27 mouse cellular contexts compared by ENCODE assay signal in the genomic region with DNA sequence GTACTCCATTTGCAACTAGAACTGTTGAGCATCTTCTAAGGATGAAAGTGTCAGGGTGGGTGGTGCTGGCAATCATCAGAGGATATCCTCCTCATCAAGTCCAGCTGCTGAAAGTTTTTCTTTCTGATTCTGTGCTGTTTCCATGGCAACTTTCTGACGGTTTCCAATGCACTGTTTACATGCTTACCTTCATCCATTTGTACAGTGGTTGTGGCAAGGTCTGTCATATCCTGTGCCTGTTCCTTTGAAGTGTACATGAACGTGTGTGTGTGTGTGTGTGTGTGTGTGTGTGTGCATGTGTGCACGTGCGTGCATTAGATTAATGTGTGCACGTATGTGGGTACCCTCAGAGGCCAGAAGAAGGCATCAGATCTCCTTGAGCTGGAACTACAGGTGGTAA. TPM values are rescaled to one million over a fixed set of nuclear protein-coding genes. Genes with fewer than 3 reads are reported as not detected.
A peak's percentile ranks its signal among the peaks of the same experiment; 100 is the strongest.
DNase-seq lines count a peak whose midpoint lies in the region; ATAC-seq and TF ChIP-seq lines count a peak whose summit lies in the region.
"Had no signal": no experiment of that assay in that cellular context is flagged by ENCODE, and none has a peak within 500 bp of the region (broad histone marks: within the 10 kb centered on the region; RNA-seq: fewer than 3 reads in every experiment).

No protein-coding gene starts in this region.

- no peak overlapping the region for H3K4me2 ChIP-seq in hindbrain, postnatal 0 days (ENCODE audit: low read depth, low read length)
- no peak overlapping the region for H3K4me2 ChIP-seq in hindbrain, embryonic 16.5 days (ENCODE audit: low read length)
- H3K4me2 ChIP-seq in midbrain, embryonic 14.5 days (ENCODE audit: low read length): no peak overlapping the region
- H3K4me2 ChIP-seq in midbrain, embryonic 11.5 days: no peak overlapping the region
- H3K4me2 ChIP-seq in midbrain, embryonic 15.5 days: no peak overlapping the region
- H3K4me2 ChIP-seq: embryonic facial prominence, embryonic 15.5 days; hindbrain, embryonic 14.5 days; liver, embryonic 15.5 days had no signal

- no peak for TF ChIP-seq CTCF in hindbrain, postnatal 0 days (IDR thresholded peaks at IDR 0.05; ENCODE audit: low read depth)

- H3K27ac ChIP-seq in hindbrain, postnatal 0 days: no peak overlapping the region
- no peak overlapping the region for H3K27ac ChIP-seq in hindbrain, embryonic 16.5 days (ENCODE audit: low read depth, low read length)
- H3K27ac ChIP-seq in midbrain, embryonic 14.5 days (replicated peaks; ENCODE audit: low read depth, low read length): no peak overlapping the region
- no peak overlapping the region for H3K27ac ChIP-seq in midbrain, embryonic 11.5 days (ENCODE audit: low read depth, low read length)
- H3K27ac ChIP-seq in midbrain, embryonic 15.5 days: no peak overlapping the region
- H3K27ac ChIP-seq: embryonic facial prominence, embryonic 15.5 days; hindbrain, embryonic 14.5 days; limb, embryonic 10.5 days; liver, embryonic 15.5 days; macrophage had no signal

- no peak overlapping the region for H3K9ac ChIP-seq in hindbrain, postnatal 0 days (replicated peaks; ENCODE audit: low read length)
- H3K9ac ChIP-seq in hindbrain, embryonic 16.5 days (ENCODE audit: low read depth, low read length): no peak overlapping the region
- H3K9ac ChIP-seq in midbrain, embryonic 14.5 days (replicated peaks; ENCODE audit: low read length): no peak overlapping the region
- H3K9ac ChIP-seq in midbrain, embryonic 11.5 days (ENCODE audit: low read length): no peak overlapping the region
- no peak overlapping the region for H3K9ac ChIP-seq in midbrain, embryonic 15.5 days
- H3K9ac ChIP-seq: embryonic facial prominence, embryonic 15.5 days; hindbrain, embryonic 14.5 days; liver, embryonic 15.5 days had no signal

- H3K36me3 ChIP-seq in hindbrain, postnatal 0 days (ENCODE audit: insufficient read depth, low read length): no peaks in the 10 kb centered on the region
- H3K36me3 ChIP-seq in hindbrain, embryonic 16.5 days (ENCODE audit: control insufficient read depth, insufficient read depth, low read length): no peaks in the 10 kb centered on the region
- H3K36me3 ChIP-seq in midbrain, embryonic 14.5 days (ENCODE audit: control insufficient read depth, insufficient read depth, low read length): no peaks in the 10 kb centered on the region
- no peaks in the 10 kb centered on the region for H3K36me3 ChIP-seq in midbrain, embryonic 11.5 days (ENCODE audit: control insufficient read depth, insufficient read depth, low read length)
- no peaks in the 10 kb centered on the region for H3K36me3 ChIP-seq in midbrain, embryonic 15.5 days (replicated peaks)
- H3K36me3 ChIP-seq: embryonic facial prominence, embryonic 15.5 days; limb, embryonic 10.5 days; liver, embryonic 15.5 days had no signal

- DNase-seq in hindbrain, postnatal 0 days (ENCODE audit: low spot score): peak; percentile 3
- DNase-seq in midbrain, embryonic 14.5 days: peak; percentile 15
- DNase-seq in midbrain, embryonic 11.5 days (ENCODE audit: low spot score, missing footprints): no peak
- no peak for DNase-seq in heart, adult 9 months (ENCODE audit: low spot score in 2 of 2)
- no peak for DNase-seq in cerebellum, postnatal 14 days
- DNase-seq: adrenal gland, postnatal 36 days; B cell, adult 2 months; cerebellum, adult 18-20 months; cerebellum, postnatal 36 days; embryo, embryonic 11 days; gastrocnemius, postnatal 25 days; heart, adult 18-20 months; heart, postnatal 36 days; kidney, postnatal 25 days; liver; thymus, postnatal 14 days had no signal

- H3K27me3 ChIP-seq in hindbrain, postnatal 0 days (ENCODE audit: insufficient read depth, low read length): no peaks in the 10 kb centered on the region
- no peaks in the 10 kb centered on the region for H3K27me3 ChIP-seq in hindbrain, embryonic 16.5 days (replicated peaks; ENCODE audit: control insufficient read depth, insufficient read depth, low read length)
- H3K27me3 ChIP-seq in midbrain, embryonic 14.5 days (ENCODE audit: control insufficient read depth, insufficient read depth, low read length): no peaks in the 10 kb centered on the region
- H3K27me3 ChIP-seq in midbrain, embryonic 11.5 days (ENCODE audit: control insufficient read depth, insufficient read depth, low read length): no peaks in the 10 kb centered on the region
- no peaks in the 10 kb centered on the region for H3K27me3 ChIP-seq in midbrain, embryonic 15.5 days (replicated peaks)
- H3K27me3 ChIP-seq: embryonic facial prominence, embryonic 15.5 days; liver, embryonic 15.5 days had no signal

- no peaks in the 10 kb centered on the region for H3K9me3 ChIP-seq in hindbrain, postnatal 0 days (ENCODE audit: low read length)
- H3K9me3 ChIP-seq in hindbrain, embryonic 16.5 days (ENCODE audit: control insufficient read depth, low read length): no peaks in the 10 kb centered on the region
- H3K9me3 ChIP-seq in midbrain, embryonic 14.5 days (ENCODE audit: control insufficient read depth, low read length): no peaks in the 10 kb centered on the region
- no peaks in the 10 kb centered on the region for H3K9me3 ChIP-seq in midbrain, embryonic 11.5 days (ENCODE audit: control insufficient read depth, low read length)
- no peaks in the 10 kb centered on the region for H3K9me3 ChIP-seq in midbrain, embryonic 15.5 days
- H3K9me3 ChIP-seq: embryonic facial prominence, embryonic 15.5 days; limb, embryonic 10.5 days; liver, embryonic 15.5 days had no signal

- ATAC-seq in hindbrain, postnatal 0 days: peak; percentile 55; the same call in 1 of the 2 replicates
- no peak for ATAC-seq in hindbrain, embryonic 16.5 days
- no peak for ATAC-seq in midbrain, embryonic 14.5 days (ENCODE audit: low FRiP score, low TSS enrichment)
- ATAC-seq in midbrain, embryonic 11.5 days (ENCODE audit: low FRiP score): no peak
- ATAC-seq in activated CD4-positive, CD25-positive, alpha-beta regulatory T cell, adult 4 months: peak; percentile 19
- peak; percentile 39; the same call in 1 of the 2 replicates for ATAC-seq in midbrain, embryonic 15.5 days (replicated peaks)
- ATAC-seq: forebrain, embryonic 14.5 days; intestine, postnatal 0 days had no signal

- no peak overlapping the region for H3K4me3 ChIP-seq in hindbrain, postnatal 0 days (ENCODE audit: low read length)
- no peak overlapping the region for H3K4me3 ChIP-seq in hindbrain, embryonic 16.5 days (ENCODE audit: low read length)
- no peak overlapping the region for H3K4me3 ChIP-seq in midbrain, embryonic 14.5 days (replicated peaks; ENCODE audit: low read depth, low read length)
- H3K4me3 ChIP-seq in midbrain, embryonic 11.5 days (ENCODE audit: low read depth, low read length): no peak overlapping the region
- no peak overlapping the region for H3K4me3 ChIP-seq in midbrain, embryonic 15.5 days
- H3K4me3 ChIP-seq: embryonic facial prominence, embryonic 15.5 days; limb, embryonic 10.5 days; liver, embryonic 15.5 days; myocyte had no signal

- WGBS in hindbrain, postnatal 0 days: 74% methylated on average over 5 of the region's 5 CpGs
- whole genome bisulfite sequencing in hindbrain, embryonic 16.5 days: 76% methylated on average over 5 of the region's 5 CpGs
- WGBS in midbrain, embryonic 14.5 days: 79% methylated on average over 5 of the region's 5 CpGs
- WGBS in midbrain, embryonic 11.5 days: 82% methylated on average over 5 of the region's 5 CpGs
- WGBS in midbrain, embryonic 15.5 days: 77% methylated on average over 5 of the region's 5 CpGs

- H3K4me1 ChIP-seq in hindbrain, postnatal 0 days (ENCODE audit: insufficient read depth, low read length): no peaks in the 10 kb centered on the region
- no peaks in the 10 kb centered on the region for H3K4me1 ChIP-seq in hindbrain, embryonic 16.5 days (ENCODE audit: control insufficient read depth, insufficient read depth, low read depth, low read length)
- H3K4me1 ChIP-seq in midbrain, embryonic 14.5 days (ENCODE audit: control insufficient read depth, insufficient read depth, low read length): no peaks in the 10 kb centered on the region
- no peaks in the 10 kb centered on the region for H3K4me1 ChIP-seq in midbrain, embryonic 11.5 days (ENCODE audit: control insufficient read depth, insufficient read depth, low read length)
- no peaks in the 10 kb centered on the region for H3K4me1 ChIP-seq in midbrain, embryonic 15.5 days
- H3K4me1 ChIP-seq: embryonic facial prominence, embryonic 15.5 days; limb, embryonic 10.5 days; liver, embryonic 15.5 days had no signal

RNA-seq across cellular contexts. Expression of a gene that starts 34.9 kb away (rescaled TPM):
- 0.47 and 0.78 TPM in 2 replicates for total RNA-seq in hindbrain, postnatal 0 days (2014; rRNA removed)
- 0.63 and 0.74 TPM in 2 replicates for polyA plus RNA-seq in hindbrain, postnatal 0 days (2015; fragmentation: Nextera tagmentation; extraction: Ambion mirVana)
- 0.70 and 0.75 TPM in 2 replicates for polyA plus RNA-seq in hindbrain, embryonic 16.5 days (2015; fragmentation: Nextera tagmentation; extraction: Ambion mirVana)
- 0.36 and 0.79 TPM in 2 replicates for polyA plus RNA-seq in midbrain, embryonic 14.5 days (2014; fragmentation: Nextera tagmentation; extraction: Ambion mirVana)
- 0.96 and 1.0 TPM in 2 replicates for polyA plus RNA-seq in midbrain, embryonic 11.5 days (2014; fragmentation: Nextera tagmentation; extraction: Ambion mirVana)
- polyA plus RNA-seq in activated CD4-positive, CD25-positive, alpha-beta regulatory T cell, adult 4 months (2017; shearing (Covaris generic)): under 1 TPM; 0.25 to 0.46 TPM
- 0.80 and 0.83 TPM in 2 replicates for polyA plus RNA-seq in midbrain, embryonic 15.5 days (2015; fragmentation: Nextera tagmentation; extraction: Ambion mirVana)

Comparison
In these comparisons a context has a peak if more than half of its experiments do, and no peak if none do; other contexts are left out.
1. ATAC-seq: peak in hindbrain, postnatal 0 days (single experiment), activated CD4-positive, CD25-positive, alpha-beta regulatory T cell, adult 4 months (single experiment) and midbrain, embryonic 15.5 days (single experiment); none in hindbrain, embryonic 16.5 days (single experiment), midbrain, embryonic 14.5 days (single experiment) and midbrain, embryonic 11.5 days (single experiment).
2. DNase-seq: peak in hindbrain, postnatal 0 days (single experiment) and midbrain, embryonic 14.5 days (single experiment); none in midbrain, embryonic 11.5 days (single experiment), heart, adult 9 months (0 of 2) and cerebellum, postnatal 14 days (0 of 2).